Mouse (Mus musculus) spleen, postnatal 14 days (tissue): ENCODE results near the gene Miga2.
A peak's percentile ranks its signal among the peaks of the same experiment; 100 is the strongest.

Experiments
- DNase-seq, 2 experiments: peaks; one replicate each; pipeline ENCODE4 v3.0.0; 2021 to 2022; ENCODE audit warnings: low spot score in 2 of 2

The Miga2 gene

GRCm38 (mm10) chr2:30358533-30359531 lies 5.2 kb upstream of the Miga2 start, which contains the start of gene Sh3glb2:
Sh3glb2 (minus strand) TSS chr2:30359337.
- DNase-seq = peak; percentile 73 to 82

GRCm38 (mm10) chr2:30360626-30361025 lies 3.4 kb upstream of the Miga2 start:
- no peak for DNase-seq

GRCm38 (mm10) chr2:30362865-30363264 lies 1.2 kb upstream of the Miga2 start:
- DNase-seq = no peak

- no peak for DNase-seq
These were observed 1.4 kb downstream of the Miga2 start for GRCm38 (mm10) chr2:30365281-30366069.

- no peak for DNase-seq
These were observed 2.2 kb downstream of the Miga2 start for GRCm38 (mm10) chr2:30366203-30366602.

- DNase-seq = no peak
These were observed 7.5 kb downstream of the Miga2 start for GRCm38 (mm10) chr2:30371544-30371943.

- no peak for DNase-seq
These were observed 8.7 kb downstream of the Miga2 start for GRCm38 (mm10) chr2:30372726-30373125.

- DNase-seq = no peak
These were observed 11.9 kb downstream of the Miga2 start for GRCm38 (mm10) chr2:30375893-30376292.

GRCm38 (mm10) chr2:30377721-30378120 lies 13.7 kb downstream of the Miga2 start:
- DNase-seq = no peak

GRCm38 (mm10) chr2:30379307-30379706 lies 15.3 kb downstream of the Miga2 start:
- no peak for DNase-seq

- no peak for DNase-seq
These were observed 16.7 kb downstream of the Miga2 start for GRCm38 (mm10) chr2:30380564-30381376.

GRCm38 (mm10) chr2:30381377-30381725 lies 17.3 kb downstream of the Miga2 start:
- no peak for DNase-seq

GRCm38 (mm10) chr2:30384814-30385213 lies 20.8 kb downstream of the Miga2 start:
- DNase-seq = no peak

GRCm38 (mm10) chr2:30385591-30385990 lies 21.6 kb downstream of the Miga2 start:
- DNase-seq = no peak

GRCm38 (mm10) chr2:30386913-30387312 lies 22.9 kb downstream of the Miga2 start:
- DNase-seq = no peak

GRCm38 (mm10) chr2:30389000-30389399 lies 25.0 kb downstream of the Miga2 start:
- DNase-seq = no peak

GRCm38 (mm10) chr2:30392114-30392576 lies 28.1 kb downstream of the Miga2 start, which contains the start of gene Dolpp1:
Dolpp1 (plus strand) TSS chr2:30392254.
- DNase-seq = peak; percentile 90 to 92

GRCm38 (mm10) chr2:30392577-30393369 lies 28.7 kb downstream of the Miga2 start:
- peak in 1 of 2 experiments; percentile 64 for DNase-seq

- no peak for DNase-seq
These were observed 29.3 kb downstream of the Miga2 start for GRCm38 (mm10) chr2:30393370-30393656.

- DNase-seq = no peak
These were observed 31.7 kb downstream of the Miga2 start for GRCm38 (mm10) chr2:30395757-30396156.

GRCm38 (mm10) chr2:30396246-30396645 lies 32.2 kb downstream of the Miga2 start:
- no peak for DNase-seq
